Mouse (Mus musculus): ENCODE results near the gene Ttc12.

Gene Ttc12

DNA sequence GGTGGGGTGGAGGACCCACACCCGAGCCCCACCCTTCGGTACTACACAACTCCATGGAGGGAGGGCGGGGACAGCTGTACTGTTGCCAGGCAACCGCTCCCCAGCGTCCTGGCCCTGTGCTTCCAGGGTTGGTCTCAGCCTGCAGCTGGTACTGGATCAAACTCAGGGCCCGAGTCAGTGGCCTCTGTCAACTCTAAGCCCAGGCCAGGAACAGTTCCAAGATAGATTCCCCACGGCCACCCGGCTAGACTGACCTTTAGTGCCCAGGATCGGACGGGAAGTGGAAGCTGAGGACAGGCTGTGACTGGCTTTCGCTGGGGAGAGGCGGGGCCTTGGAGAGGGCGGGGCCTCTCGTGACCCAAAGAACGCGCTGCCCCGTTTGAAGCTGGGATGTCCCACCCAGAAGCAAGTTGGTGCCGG, at the start of gene Ttc12:
Gene Ttc12 (minus strand): TSS at position 334 of the 420 bp plus-strand sequence.
- DNase-seq (ENCODE audit: low spot score in 2 of 2): peak; percentile 48 to 72

DNA sequence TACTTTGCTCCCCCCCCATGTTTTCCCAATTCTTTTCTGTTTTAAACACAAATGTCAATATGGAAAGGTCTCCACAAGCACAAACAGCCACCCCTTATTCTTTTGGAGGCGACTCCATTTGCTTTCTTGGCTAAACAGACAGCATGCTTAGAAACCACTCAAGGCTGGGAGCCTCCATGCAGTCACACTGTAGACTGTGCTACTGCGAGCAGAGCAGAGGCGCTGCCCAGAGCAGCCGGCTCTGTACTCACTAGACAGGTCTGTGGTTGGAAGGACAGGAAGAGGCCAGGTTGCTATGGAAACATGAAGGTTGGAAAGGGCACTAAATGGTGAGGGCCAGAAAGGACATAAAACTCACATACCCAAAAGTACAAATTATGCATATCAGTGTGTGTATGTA, 48.9 kb upstream of the Ttc12 start:
- no peak for DNase-seq (ENCODE audit: low spot score in 2 of 2)

DNA sequence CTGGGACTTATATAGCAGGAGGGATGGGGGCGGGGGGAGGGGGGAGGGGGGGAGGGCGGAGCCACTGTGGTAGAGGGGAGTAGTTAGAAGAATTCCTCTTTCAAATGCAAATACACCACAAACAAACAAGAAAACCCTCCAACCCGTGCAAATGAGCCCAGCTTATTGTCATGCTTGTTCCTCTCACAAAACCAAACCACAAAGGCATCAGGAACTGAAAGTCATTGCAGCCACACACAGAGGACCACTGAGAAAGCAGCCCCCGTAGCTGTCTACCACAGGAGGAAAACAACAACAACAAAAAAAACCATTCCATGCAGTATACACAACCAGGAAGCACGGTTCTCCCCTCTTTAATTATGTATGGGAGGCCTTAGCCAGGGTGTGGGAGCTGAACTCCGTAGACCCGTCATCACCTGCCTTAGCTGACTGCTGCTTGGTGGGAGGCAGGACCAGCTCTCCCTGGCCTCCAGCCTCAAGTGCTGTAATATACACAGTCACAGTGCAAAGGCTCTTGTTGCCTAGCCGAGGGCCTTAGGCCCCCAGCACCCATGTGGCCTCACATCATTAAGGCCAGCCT, 48.0 kb upstream of the Ttc12 start:
- no peak for DNase-seq (ENCODE audit: low spot score in 2 of 2)

DNA sequence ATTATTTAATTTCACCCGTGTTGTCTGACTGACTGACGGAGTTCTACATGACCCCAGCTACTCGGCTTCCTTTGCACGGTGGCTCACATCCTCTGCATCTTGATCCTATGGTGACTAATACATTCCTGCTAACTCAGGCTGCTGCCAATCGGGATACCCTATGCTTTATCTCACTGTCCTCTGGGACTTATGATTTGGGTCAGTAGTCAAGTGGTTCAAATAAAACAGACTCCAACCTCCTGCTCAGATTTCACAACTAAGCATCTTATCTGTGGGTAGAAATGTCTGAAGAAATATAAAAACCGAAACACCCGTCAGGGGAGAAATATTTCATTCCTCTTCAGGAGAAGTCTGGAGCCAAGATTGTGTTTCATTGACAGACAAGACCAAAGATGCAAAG, 47.4 kb upstream of the Ttc12 start:
- DNase-seq (ENCODE audit: low spot score in 2 of 2): no peak

DNA sequence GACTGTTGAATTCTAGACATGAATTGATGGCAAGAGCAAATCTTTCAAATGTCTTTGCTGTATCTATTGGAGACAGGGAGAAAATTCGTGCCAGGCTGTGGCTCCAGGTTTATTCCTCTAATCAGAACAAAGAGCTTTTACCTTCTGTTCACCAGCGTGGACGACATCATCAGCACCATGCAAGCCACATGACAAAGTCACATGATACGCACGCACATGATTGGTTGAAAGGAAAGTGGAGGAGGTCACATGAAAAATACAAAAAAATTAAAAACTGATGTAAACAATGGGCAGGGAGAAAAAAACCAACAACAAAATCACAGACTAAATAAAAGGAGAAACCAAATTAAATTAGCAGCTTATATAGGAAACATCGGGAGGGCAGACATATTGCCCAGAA, 45.8 kb upstream of the Ttc12 start:
- no peak for DNase-seq (ENCODE audit: low spot score in 2 of 2)

DNA sequence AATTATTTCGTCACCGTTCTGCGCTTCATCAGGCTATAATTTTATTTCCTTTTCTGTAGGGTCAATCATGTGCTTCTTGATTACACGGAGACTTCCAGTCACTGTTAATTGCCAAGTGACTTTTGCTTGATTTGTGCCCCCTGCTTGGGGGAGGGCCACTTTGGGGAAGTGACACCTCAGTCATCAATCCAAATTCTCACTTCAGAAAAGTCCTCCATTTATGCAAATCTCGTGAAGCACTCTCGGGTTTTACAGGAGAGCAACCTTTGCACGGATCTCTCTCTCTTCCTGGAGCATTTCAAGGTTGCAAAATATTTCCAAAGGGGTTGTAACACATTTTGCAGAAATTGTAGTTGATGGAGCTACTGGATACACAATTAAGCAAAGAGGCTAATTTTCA, 45.2 kb upstream of the Ttc12 start:
- DNase-seq (ENCODE audit: low spot score in 2 of 2): no peak

GRCm38 (mm10) chr9:49530739-49531138, 44.7 kb upstream of the Ttc12 start:
- no peak for DNase-seq (ENCODE audit: low spot score in 2 of 2)

DNA sequence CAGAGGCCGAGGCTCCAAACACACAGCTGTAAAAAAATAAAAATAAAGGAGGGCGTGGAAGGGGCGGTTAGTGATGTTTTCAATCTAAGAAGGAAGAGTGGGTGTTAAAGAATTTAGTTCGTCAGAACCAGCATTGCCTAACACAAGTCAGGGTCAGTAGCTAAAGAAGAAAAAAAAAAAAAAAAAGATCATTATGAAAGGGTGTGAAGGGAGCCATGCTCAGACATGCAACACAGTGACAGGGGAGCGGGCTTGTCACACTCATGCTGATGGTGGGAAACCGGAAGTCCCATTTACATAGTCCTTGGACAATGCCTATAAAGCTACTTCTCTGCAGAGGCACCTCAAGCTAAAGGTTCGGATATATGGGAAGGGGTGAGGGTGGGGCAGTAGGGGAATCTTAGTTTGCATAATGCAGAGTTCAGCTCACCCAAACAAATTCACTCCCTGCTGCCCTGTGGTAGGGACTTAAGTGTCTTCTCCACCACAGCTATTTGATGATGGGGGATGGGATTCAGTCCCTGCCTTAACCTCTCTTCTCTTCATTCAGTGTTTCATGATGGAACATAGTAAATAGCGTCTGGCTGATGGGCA, 43.4 kb upstream of the Ttc12 start:
- no peak for DNase-seq (ENCODE audit: low spot score in 2 of 2)

- DNase-seq (ENCODE audit: low spot score in 2 of 2): peak in 1 of 2 experiments; percentile 32
These were observed 42.9 kb upstream of the Ttc12 start for GRCm38 (mm10) chr9:49528943-49529342.

- no peak for DNase-seq (ENCODE audit: low spot score in 2 of 2)
These were observed 42.0 kb upstream of the Ttc12 start for GRCm38 (mm10) chr9:49528026-49528425.

DNA sequence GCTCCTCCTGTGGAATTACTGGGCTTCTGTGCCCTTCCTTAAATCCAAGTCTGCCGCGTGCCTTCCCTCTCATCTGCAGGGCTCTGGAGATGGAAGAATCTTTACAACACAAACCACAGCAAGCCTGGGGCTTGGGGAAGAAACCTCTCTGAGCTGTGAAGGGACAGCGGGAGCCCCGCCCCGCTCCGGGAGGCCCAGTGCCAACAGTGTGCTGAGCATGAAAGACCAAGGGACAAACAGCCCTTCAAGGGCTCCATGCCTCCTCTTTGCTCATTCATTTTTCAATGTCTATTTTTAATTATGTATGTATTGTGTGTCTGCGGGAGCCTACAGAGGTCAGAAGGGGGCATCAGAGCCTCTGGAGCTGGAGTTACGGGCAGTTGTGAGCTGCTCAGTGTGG, 41.3 kb upstream of the Ttc12 start:
- no peak for DNase-seq (ENCODE audit: low spot score in 2 of 2)

DNA sequence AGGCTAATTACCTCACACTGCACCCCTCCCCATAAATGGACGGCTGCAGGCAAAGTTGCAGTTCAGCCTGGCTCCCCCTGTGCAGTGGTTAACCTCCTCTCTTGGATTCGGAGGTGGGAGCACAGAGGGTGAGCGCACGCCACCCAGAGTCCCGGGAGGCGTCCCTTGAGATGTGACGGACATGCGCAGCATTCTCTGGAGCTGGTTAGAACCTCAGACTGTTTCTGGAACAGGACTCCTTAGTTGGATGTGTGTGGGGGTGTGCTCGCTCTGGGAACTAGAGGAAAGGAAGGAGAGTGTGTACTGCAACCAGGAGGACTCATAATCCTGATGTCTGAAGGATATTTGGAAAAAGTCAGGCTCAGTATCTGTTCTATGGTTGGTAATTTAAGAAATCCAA, 38.7 kb upstream of the Ttc12 start:
- no peak for DNase-seq (ENCODE audit: low spot score in 2 of 2)

DNA sequence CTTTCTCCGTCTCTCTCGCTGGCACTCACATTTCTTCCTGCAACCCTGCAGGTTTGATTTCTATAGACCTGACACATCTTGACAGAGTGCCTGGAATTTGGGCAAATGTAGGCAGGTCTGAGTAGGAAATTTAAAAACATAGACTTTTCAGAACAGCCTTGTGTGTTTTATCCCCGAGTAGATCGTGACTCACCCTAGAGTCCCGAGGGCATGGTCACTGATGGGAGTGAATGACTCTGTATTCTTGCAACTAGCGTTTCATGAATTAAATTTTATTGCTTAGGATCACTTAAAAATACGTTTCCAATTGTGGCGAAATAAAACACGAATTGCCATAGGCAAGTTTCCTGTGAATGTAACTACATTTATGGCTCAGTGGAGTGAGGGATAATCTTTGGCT, 37.9 kb upstream of the Ttc12 start:
- DNase-seq (ENCODE audit: low spot score in 2 of 2): no peak

DNA sequence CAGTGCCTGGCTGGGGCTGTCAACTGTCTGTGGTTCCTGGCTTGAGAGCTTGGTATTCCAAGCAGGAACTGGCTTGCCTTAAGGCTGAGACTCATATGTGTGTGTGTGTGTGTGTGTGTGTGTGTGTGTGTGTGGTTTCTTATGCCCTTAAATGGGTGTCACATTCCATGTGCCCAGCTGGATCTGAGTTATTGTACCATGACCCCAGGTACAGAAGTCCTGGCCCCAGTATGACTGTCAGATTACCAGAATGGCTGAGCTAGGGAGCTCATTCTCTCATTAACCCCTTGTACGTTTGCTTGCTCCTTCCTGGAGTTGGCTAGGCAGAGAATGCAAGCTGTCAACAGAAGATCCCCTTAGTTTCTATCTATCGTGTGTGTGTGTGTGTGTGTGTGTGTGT, 28.3 kb upstream of the Ttc12 start:
- no peak for DNase-seq (ENCODE audit: low spot score in 2 of 2)

- no peak for DNase-seq (ENCODE audit: low spot score in 2 of 2)
These were observed 24.6 kb upstream of the Ttc12 start for GRCm38 (mm10) chr9:49510666-49511065.

DNA sequence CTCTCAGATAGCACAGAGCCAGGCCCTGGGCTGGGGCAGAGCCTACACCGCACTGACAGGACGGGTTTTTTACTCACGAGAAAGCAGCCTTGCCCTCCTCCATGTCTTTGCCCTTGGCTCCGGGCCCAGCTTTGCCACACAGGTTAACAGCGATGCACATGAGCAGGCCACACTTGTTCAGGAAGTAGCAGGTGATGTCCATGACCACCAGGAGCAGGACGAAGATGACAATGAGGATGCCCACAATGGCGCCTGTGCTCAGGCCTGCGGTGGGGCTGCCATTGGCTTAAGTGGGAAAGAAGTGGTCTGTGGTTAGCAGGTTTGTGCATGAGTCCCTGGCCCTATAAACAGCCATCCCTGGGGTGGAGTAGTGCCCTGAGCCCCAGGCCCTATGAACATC, 23.6 kb upstream of the Ttc12 start:
- no peak for DNase-seq (ENCODE audit: low spot score in 2 of 2)

DNA sequence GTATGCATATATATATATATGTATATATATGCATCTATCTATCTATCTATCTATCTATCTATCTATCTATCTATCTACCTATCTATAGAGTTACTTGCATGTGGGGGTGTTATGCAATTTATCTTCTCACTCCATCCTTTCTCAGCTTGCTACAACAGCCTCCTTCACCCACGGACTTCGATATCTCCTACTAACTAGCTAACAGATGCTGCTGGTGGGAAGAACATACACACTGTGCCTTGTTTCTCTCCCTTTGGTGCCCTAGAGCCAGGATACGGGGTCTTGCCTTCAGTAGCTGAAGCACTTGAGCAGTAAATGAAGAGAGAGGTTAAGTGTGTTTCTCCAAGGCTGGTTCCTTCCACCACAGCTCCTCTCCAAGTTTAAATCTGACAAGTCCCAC, 23.1 kb upstream of the Ttc12 start:
- DNase-seq (ENCODE audit: low spot score in 2 of 2): no peak

- DNase-seq (ENCODE audit: low spot score in 2 of 2): no peak
These were observed 22.0 kb upstream of the Ttc12 start for GRCm38 (mm10) chr9:49507829-49508585.

- no peak for DNase-seq (ENCODE audit: low spot score in 2 of 2)
These were observed 18.6 kb upstream of the Ttc12 start for GRCm38 (mm10) chr9:49504658-49505057.

DNA sequence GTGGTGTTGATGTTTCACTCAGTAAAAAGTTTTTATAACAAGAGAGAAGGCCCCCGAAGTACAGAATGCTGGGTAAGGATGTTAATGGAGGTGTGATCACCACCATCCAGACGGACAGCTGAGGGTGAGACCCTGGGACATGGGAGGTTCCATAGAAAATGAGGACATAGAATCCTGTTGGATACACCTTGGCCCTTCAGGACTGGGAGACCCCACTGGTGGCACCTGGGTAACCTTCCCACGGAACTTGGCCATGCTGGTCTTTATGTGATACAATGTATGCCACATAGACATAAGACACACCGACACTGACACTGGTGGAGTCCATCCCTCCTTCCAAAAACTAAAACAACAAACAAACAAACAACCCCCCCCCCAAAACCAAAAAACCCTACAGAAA, 16.2 kb upstream of the Ttc12 start:
- DNase-seq (ENCODE audit: low spot score in 2 of 2): no peak

GRCm38 (mm10) chr9:49499878-49500277, 13.9 kb upstream of the Ttc12 start:
- DNase-seq (ENCODE audit: low spot score in 2 of 2): no peak

GRCm38 (mm10) chr9:49493979-49494649, 8.1 kb upstream of the Ttc12 start:
- DNase-seq (ENCODE audit: low spot score in 2 of 2): peak; percentile 61 to 67

- DNase-seq (ENCODE audit: low spot score in 2 of 2): peak in 1 of 2 experiments; percentile 47
These were observed 4.6 kb upstream of the Ttc12 start for GRCm38 (mm10) chr9:49490609-49491008.

All from right cerebral cortex, adult 2 months (tissue).